Mouse (Mus musculus) embryo, embryonic 11 days (tissue): ENCODE results near the gene Btbd19.

ENCODE experiments used
- DNase-seq: peaks from one replicate; pipeline ENCODE4 v3.0.0-alpha.2; 2015

The Btbd19 gene

DNA sequence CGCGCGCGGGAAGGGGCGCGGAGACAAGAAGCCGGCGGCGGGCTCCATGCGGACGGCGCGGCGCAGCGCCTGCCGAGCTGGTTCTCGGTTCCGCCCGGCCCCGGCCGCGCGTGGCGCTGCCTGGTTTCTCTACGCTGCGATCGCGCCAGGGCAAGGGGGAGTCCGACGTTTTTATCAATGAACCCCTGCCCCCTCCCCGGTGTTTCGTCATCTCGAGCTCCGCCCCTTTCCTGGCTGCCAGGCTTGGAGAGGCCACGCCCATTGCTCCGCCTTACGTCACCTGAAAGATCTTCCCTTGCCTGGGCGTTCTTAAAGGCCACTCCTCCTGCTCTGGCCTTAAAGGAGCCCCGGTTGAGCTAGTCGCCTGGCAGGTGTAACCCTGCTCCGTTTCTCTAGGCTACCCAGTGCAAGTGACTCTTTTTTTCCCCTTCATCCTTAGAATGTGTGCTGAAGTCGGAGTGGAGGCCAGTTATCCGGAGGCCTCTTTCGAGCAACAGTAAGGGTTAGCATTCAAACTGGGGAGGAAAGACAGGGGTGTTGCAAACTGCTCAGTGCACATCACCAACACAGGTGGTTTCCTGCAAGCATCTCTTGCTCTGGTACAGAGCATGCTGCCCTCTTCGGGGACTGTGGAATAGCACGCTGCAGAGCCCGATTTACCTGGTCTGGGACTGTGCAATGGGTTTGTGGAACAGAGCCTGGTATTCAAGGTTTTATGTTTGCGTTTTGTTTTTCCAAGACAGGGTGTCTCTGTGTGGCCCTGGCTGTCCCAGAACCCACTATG, 8.5 kb upstream of the Btbd19 start, which contains the start of gene Plk3:
TSS of gene Plk3 (minus strand) at position 147 of the 784 bp plus-strand sequence.
- peak; percentile 97 for DNase-seq

DNA sequence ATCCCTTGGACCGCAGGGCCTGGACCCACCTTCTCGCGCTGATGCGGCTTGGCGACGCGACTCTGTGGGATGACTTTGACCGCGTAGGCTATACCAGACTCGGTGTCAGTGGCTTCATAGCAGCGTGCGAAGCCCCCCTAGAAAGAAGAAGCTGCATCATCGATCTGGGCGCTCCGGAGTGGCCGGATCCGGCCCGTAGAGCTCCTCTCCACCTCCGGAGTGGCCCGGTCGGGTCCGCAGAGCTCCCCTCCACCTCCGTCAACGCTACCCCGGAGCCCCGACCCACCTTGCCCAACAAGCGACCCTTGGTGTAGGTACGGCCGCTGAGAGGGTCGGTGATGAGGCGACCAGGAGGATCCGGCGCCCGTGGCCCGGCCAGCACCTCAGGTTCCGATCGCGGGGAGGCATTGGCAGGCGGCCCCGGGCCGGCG, 7.9 kb upstream of the Btbd19 start:
- no peak for DNase-seq

DNA sequence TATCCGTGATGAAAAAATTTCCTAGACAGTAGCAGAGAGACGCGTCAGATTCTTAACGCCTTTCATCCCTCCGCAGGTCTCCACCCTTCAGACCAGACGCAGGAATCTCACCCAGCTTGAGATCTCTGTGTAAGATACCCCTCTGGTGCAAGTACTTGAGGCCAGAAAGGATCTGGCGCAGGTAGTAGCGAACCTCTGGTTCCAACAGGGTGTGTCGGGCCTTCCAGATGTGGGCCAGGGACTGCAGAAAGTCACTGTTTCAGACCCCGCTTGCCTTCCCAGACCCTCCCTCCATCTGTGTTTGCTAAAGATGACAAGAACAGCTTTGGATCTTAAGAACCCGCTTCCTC, 7.2 kb upstream of the Btbd19 start:
- no peak for DNase-seq

DNA sequence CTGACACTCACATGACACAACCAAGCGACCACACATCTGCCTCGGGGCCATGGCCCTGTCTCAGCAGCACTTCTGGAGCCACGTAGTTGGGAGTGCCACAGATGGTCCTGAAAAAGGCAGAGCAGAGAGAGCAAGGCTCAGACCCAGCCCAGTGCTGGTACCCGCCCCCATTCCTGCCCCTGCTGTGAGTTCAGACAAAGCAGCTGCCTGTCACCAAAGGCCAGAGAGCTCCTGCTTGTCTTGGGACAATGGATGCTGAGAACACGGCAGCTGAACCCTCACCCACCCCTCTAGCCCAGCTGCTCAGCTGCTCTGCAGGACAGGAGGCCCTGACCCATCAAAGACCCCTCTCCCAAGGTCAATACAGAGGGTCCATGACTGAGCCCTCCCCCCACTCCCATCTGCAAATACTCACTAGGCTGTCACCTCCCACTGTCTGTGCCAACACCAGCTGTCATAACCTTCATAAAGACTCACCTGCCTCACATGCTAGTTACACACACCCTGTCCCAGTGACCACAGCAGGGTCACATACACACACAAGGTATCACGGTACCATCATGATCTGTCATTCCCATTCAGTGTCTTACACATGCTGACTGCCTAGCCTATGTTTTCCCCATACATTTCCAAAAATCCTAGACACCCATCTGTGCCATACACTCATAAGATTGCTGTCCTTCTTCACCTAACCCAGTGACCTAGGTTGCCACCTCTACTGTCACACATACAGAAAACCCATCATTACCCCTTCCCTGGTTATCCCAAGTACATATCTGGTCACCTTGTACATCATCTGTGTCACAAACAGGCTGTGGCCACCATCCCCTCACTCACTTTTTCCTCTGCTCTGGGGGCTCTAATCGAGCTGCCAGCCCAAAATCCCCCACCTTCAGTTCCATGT, 6.6 kb upstream of the Btbd19 start:
- peak; percentile 82 for DNase-seq

DNA sequence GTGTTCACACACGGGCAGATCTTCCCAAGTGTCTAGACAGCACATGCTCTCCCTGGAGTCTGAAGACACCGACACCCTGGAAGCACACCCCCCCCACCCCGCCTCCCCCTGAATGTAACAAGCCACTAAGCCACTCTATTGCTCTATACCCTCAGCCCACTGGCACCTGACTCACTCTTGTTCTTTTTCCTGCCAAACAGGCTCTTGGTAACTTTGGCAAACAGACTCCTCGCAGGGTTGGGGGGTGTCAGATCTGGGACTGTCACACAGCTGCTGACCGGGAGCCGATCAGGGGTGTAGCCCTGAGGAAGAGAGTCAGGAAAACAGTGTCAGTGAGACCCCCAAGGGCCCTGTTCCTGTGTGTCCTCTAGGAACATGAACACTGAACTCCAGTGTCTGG, 5.7 kb upstream of the Btbd19 start:
- no peak for DNase-seq

DNA sequence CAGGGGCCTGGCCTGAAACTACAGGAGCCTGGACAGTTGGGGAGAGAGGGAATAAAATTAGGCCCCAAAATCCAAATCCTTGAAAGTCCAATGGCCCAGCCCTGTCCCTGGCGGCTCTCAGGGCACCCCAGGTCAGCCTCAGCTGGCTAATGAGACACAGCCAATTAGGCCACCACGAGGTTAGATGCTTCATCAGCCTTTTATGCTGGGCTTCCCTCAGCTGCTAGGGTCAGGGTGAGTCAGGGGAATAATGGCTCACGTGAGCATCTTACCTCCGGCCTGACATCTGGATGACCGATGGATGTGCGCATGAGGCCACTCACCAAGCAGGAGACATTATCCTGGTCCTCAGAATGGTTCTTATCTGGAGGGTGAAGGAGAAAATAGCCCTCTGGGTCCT, 5.3 kb upstream of the Btbd19 start:
- no peak for DNase-seq

DNA sequence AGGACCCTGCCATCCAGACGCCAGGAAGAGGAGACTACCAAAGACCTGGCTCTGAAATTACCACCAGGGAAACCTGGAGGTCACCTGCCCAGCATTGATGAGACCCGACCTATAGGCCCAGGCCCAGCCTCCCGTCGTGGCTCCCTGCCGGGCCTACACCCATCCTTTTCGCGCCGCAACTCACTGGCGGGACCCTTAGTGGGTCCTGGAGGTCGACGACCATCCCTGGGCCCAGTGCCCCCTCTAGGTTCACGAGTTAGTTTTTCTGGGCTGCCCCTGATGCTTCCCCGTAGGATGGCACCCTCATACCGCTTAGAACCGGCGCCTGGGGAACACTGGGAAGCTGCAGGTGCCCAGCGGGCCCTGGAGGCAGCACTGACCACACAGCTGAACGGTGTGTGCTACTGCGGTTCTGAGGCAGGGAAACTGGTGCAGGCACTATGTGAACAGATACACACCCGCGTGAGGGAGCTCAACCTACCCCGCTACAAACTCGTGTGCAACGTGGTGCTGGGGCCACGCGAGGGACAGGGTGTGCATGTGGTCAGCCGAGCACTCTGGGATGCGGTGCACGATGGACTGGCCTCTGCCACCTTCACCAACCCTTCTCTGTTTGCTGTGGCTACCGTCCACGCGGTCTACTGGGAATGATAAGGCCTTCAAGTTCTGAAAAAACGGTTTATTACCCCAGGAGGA, 2.6 kb upstream of the Btbd19 start:
- DNase-seq: no peak

DNA sequence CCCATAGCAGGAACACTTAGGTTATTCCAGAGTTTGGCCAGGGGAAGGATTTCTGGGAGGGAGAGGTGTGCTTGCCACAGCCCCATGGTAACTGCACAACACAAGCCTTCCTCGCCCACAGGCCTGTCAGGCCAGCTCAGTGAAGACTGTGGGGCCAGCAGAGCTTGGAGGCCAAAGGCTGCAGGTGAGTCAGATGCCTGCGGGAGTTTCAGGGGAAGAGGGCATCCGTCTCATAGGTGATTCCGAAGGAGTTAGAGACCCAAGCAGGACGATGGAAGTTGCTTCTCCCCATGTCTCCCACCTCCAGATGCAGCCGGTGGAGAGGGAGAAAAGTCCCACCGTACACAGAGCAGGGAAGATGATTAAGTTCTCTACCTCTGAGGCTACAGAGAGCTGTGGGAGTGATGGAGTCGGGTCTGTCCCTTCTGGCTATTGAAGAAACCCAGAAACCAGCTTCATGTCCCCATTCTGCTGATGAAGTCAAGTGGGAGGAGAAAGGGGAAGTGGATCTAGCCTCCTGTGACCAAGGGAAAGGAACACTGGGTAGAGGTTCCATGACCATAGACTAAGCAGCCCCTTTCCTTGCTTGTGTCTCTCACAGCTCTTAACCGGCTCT, 1.3 kb upstream of the Btbd19 start, which contains the start of gene Tctex1d4:
TSS of gene Tctex1d4 (plus strand) at position 120 of the 616 bp plus-strand sequence.
- no peak for DNase-seq

DNA sequence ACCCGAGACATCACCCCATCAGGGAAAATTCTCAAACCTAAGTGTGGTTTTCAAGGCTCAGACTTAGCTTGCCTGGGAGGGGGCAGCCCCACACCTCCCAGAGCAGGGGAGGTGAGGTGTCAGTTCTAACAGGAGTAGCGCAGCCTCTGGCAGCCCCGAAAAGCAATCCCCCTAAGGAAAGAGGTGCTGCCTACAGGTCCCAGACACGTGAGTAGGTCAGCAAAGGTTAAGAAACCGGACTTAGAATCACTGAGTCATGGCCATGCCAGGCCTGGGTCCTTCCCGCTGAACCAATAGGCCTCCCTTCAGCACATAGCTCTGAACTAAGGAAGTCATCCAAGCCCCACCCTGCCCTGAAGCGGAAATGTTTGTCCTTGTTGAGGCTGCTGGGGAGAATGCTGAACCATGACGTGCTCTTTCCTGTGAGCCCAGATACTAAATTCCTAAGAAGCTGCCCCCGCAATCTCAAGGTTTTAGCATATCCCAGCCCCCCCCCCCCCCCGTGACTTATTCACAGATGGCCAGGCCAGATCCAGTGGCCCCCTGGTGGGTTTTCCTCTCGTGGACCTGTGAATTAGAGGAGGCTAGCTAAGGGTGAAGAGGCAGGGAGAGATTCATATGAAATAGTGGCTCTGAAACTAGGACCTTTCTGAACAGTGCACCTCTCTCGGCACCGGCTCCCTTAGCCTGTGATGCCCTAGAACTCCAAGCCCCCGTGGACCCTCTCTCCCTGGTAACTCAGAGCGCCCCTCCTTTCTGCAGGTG, 567 bp upstream of the Btbd19 start:
- DNase-seq: peak; percentile 55

DNA sequence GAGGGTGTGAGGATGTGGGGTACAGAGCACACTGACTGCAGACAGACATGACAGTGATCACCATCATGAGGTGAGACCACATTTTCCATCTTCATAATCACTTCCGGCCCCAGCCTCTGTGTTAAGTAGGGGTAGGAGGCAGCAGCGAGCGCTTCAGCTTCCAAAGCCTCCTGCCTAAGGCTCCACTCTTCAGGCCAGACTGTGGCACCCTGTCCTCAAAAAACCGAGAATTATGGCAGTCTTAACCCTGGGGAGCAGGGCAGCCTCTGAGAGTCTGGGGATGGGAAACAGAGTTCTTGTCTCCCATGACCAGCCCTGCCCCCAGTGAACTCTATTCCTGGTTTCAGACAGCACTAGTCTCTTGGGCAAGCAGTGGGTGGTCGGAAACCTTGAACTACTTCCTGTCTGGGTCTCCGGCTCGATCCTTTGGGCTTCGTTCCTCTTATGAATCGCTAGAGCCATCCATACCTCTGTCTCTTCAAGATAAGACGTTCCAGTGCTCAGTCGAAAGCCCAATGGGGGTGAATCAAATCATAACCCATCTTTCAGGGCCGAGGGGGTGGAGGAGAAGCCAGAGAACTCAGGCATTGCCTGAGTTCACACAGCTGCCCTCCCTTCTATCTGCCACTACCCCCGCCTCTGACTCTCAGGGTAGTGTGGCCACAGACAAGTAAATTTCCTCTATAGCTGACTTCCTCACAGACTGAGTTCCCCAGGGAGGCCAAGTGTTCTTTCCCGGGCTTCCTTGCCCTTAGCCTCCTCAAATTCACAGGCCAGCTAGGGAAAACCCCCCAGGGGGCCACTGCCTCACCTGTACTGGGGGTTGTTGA, 792 bp downstream of the Btbd19 start:
- DNase-seq: no peak

DNA sequence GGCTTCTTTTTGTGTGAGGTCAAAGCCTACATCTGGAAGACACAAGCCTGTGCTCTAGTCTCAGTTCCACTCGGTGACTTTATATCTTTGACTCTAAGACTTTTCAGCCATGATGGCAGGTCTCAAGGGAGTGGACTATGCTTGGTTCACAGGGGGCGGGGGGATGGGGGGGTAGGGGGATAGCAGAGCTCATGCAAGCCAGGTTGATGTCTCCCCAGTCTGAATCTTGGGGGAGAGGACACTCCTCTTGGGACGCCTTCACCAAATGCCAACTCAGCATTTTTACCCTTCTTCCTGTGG, 1.4 kb downstream of the Btbd19 start:
- no peak for DNase-seq

DNA sequence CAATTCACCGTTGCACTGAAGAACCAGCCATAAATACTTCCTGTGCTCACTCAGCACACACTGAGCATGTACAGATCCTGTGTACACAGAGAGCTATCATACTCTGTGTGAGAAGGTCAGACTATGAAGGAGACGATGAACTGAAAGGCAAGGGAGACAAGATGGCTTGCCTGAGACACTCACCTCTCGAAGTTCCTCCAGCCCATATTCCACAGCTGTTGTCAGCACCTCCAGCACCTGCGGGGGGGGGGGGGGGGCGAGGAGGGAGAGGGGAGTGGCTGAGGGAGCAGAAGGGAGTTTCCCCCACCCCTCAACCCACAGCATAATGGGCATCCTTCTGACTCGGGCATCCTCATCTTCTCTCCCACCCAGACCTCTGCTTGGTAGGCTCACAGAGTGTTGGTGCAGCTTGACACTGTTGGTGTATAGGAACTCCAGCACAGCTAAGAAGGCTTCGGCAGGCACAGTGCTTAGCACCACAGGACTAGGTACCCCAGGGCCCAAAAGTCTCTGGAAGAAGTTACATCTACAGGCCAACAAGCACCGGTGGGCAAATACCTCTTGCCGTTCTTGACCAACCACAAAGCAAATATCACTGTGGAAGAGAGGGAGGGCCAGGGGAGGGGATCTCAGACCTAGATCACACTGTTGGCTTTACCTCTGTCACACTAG, 1.8 kb downstream of the Btbd19 start:
- DNase-seq: no peak

DNA sequence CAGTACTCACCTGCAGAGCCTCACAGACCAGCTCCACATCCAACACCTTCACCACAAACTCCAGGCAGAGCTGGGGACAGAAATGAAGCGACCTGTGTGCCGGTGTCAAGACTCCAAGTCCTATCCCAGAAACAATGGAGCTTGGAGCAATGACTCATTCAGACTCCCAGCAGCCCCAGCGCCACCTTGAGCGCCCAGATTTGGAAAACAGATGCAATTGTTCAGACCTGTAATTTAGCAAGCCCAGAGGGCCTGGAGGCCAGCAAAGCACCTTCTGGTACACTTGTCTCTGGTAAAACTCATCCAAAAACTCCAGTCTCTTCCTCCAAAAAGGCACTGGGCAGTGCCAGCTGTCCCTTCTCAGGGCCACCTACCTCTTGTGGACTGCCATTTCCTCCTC, 3.3 kb downstream of the Btbd19 start:
- DNase-seq: no peak

DNA sequence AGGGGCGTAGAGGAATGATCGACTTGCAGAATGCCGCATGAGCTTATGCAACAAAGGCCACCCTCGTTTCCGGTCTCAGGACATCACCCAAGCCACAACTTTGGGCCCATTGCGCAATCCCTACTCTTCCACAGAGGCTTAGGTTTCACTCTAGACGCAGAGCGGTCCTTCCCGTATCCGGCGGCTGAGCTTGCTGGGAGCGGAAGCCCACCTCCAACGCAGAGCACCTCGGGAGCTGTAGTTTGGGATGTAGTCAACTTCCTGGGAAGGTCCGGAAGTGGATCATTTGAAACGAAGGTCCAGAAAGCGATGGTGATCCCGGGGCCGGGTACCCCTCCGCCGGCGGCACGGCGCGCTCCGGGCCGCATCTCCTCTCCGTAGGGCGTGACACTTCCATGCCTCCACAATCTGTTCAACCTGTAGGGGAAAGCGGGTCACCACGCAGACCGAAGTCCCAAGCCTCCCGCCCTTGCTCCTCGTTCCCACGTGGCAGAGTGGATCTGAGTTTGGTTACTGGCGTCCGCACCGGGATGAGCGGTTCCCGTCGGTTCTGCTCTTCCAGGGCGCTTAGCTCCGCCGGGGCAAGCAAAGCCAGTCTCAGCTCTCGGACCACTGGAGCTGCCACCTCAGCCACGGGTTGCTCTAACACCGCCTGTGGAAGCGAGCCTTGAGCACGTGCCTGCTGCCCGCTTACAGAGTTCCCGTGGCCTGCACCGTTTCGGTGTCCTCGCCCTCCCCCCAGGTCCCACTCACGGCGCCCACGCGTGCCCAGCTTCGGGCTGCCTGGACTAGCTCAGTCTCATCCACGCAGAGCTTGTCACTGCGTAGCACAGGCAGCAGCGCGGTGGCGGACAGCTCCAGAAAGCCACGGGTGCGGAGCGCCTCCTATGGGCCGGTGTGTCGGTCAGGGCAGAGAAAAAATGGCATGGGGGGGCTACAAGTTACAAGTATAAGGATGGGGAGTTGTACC, 4.8 kb downstream of the Btbd19 start:
- DNase-seq: peak; percentile 98

DNA sequence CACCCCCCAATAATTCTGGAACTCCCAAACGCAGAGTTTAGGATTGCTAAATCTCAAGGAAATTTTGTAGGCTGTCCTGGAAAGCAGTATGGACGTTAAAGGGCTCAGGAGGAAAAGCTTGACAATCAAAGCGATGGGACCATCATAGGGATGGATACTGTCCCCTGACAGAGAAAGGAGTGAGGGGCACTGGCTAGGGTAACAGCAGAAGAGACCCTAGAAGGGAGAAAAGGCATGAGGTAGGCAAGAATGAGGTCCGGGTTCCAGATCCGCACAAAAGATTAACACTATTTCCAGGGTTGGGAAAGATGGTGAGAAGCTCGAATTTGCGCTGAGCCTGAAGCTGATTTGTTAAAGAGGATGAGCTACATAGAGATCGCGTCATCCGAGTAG, 5.5 kb downstream of the Btbd19 start:
- no peak for DNase-seq

DNA sequence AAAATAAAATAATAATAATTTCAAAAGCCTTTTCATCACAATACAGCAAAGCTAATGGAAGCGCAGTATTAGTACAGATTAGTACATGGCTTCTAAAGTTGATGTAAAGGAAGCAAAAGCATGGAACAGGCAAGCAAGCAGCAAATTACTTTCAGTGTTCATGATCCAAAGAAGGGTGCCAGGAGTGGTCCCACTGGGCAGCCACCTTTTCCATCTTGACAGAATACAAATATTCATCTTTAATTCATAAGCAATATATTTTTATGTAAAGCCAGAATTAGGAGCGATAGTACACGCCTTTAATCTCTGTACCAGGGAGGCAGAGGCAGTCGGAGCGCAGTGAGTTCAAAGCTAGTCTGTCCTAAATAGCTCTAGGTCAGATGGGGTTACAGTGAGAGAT, 5.9 kb downstream of the Btbd19 start:
- DNase-seq: no peak

DNA sequence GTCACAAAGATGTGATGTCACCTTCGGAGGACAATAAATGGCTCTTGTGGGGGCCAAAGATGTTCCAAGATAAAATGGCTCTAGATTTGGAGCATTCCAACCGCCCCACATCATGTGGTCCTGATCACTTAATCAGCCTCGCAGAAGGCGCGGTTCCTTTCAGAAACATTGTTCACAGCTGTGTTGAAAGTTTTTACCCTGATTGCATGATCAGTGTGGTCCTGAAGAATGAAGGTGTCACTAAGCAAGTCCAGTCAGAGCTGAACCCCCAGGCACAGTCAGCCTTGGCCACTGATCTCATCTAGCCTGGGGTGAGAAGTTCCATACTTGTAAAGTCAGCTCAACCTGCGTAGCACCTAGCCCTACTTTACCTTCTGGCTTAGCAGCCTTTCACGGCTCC, 7.6 kb downstream of the Btbd19 start:
- no peak for DNase-seq

DNA sequence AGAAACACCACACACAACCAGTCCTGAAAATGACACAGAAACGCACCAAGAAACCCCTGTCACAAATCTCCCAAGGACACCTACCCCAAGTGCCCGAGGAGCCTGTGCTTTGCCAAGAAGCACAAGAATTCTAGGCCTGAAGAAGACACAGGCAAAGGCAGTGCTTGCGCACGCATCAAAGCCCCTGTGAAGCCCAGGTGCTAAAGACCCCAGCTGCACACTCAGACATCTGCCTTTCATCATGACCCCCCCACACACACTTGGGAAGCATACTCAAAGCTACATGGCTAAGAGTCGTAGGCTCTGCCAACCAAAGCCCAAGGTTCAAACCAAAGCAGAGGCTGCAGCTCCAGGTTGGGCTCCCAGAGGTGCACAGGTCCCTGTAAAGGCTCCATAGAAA, 9.9 kb downstream of the Btbd19 start:
- no peak for DNase-seq

DNA sequence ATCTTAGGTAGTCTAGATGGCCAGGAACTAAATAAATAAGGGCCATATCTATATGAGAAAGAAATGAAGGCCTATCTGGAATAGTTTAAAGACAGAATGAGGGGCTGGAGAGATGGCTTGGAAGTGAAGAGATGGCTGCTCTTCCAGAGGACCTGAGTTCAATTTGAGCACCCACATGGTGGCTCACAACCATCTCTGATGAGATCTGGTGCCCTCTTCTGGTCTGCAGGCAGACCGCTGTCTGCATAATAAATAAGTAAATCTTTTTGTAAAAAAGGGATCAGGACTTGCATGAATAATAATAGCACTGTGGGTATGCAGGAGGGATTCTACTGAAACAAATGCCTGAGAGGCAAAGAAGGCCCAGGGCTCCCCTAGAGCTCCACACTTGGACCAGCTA, 12.3 kb downstream of the Btbd19 start:
- no peak for DNase-seq

DNA sequence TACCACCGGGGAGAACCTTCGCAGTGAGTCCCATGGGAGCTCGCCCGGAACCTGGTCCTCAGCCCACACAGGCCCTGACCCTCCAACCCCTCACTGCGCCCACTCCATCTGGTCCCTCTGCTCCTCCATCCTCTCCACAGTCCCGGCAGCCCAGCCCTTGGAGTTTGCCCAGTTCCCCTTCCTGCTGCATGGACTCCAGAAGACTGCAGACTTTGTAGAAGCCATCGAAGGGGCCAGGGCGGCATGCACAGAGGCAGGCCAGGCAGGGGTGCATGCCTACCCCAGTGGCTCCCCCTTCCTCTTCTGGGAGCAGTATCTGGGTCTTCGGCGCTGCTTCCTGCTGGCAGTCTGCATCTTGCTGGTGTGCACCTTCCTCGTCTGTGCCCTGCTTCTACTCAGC, 14.5 kb downstream of the Btbd19 start:
- no peak for DNase-seq
